Mouse (Mus musculus): ENCODE data around the gene Ubb. TPM values are rescaled to one million over a fixed set of nuclear protein-coding genes. Genes with fewer than 3 reads are reported as not detected.

Gene Ubb
- polyA plus RNA-seq (2017; shearing (Covaris generic)): 2,835 TPM

GRCm38 (mm10) chr11:62550727-62551225 lies at the start of gene Ubb:
Ubb (plus strand) TSS chr11:62551171.

GRCm38 (mm10) chr11:62539089-62539890 lies 11.7 kb upstream of the Ubb start, which contains the start of gene Cenpv:
Cenpv (minus strand) TSS chr11:62539261.

GRCm38 (mm10) chr11:62573959-62574702 lies 23.2 kb downstream of the Ubb start, which contains the start of gene Trpv2:
Trpv2 (plus strand) TSS chr11:62574486.

Other genes with a start within 250 kb of the Ubb start
- 10.3 TPM for gene Pigl, start 92.7 kb upstream of the Ubb start, polyA plus RNA-seq (2017; shearing (Covaris generic))
- 99.7 TPM for gene Ncor1, start 92.6 kb upstream of the Ubb start, polyA plus RNA-seq (2017; shearing (Covaris generic))
- gene Cenpv, start 11.9 kb upstream of the Ubb start, polyA plus RNA-seq (2017; shearing (Covaris generic)): 0.82 TPM
- 135 TPM for gene Trpv2, start 23.3 kb downstream of the Ubb start, polyA plus RNA-seq (2017; shearing (Covaris generic))
- gene Lrrc75a, start 97.4 kb downstream of the Ubb start, polyA plus RNA-seq (2017; shearing (Covaris generic)): 1.6 TPM
- 41.0 TPM for gene Mmgt2, start 97.5 kb downstream of the Ubb start, polyA plus RNA-seq (2017; shearing (Covaris generic))
- 44.8 TPM for gene Zfp287, start 180.7 kb downstream of the Ubb start, polyA plus RNA-seq (2017; shearing (Covaris generic))
- not detected for gene Gm10428, start 201.9 kb downstream of the Ubb start, polyA plus RNA-seq (2017; shearing (Covaris generic))
- gene Zfp286, start 238.3 kb downstream of the Ubb start, polyA plus RNA-seq (2017; shearing (Covaris generic)): 3.0 TPM